Mouse (Mus musculus) megakaryocyte, adult 5-6 weeks (primary cell): ENCODE data around the gene Gm19668. TPM values are rescaled to one million over a fixed set of nuclear protein-coding genes. Genes with fewer than 3 reads are reported as not detected.
"Not testable (repeated sequence)": the region's sequence is repeated elsewhere in the genome, so short reads cannot be mapped to it uniquely, and the experiment has no call there.

ENCODE experiments used
- ATAC-seq: 2 replicates; pipeline ENCODE4 v1.8.0; 2016; ENCODE audit warnings: mild to moderate bottlenecking, inconsistent platforms; ENCODE audit not compliant: poor library complexity, severe bottlenecking
- total RNA-seq, 2 experiments: library from RNA; stranded (forward) in 1 of 2; stranded (reverse) in 1 of 2; fragments of 153-499, 151-499 nt in 1 of 2; fragments of 221-1000, 200-1000 nt in 1 of 2; gene quantifications; 2 replicates each; pipeline versions ENCODE4 v1.2.3 to v1.2.4; 2015 to 2017

Gene Gm19668
- total RNA-seq (2015): not detected in 2 replicates
- total RNA-seq (2017): not detected in 2 replicates

GRCm38 (mm10) chr10:77798921-77799508 is at the start of gene Gm19668:
Gene Gm19668, minus strand, starts transcription at chr10:77799133.
- no peak for ATAC-seq

DNA sequence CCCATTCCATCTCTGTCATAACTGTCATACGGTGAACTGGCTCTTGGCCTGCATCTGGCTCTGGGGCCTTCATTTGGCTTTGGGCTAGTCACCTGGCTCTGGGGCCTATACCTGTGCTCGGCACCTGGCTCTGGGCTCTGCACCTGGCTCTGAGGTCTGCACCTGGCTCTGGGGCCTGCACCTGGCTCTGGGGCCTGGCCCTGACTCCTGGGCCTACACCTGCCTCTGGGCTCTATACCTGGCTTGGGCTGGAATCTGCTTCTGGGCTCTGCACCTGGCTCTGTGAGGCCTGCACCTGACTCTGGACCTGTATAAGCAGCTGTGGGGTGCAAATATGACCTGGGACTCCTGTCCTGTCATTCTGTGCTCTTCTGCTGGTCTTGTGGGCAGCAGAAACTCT is 48.6 kb upstream of the Gm19668 start:
- no peak for ATAC-seq

- ATAC-seq: no peak
Observed at GRCm38 (mm10) chr10:77846961-77847360, 48.0 kb upstream of the Gm19668 start.

DNA sequence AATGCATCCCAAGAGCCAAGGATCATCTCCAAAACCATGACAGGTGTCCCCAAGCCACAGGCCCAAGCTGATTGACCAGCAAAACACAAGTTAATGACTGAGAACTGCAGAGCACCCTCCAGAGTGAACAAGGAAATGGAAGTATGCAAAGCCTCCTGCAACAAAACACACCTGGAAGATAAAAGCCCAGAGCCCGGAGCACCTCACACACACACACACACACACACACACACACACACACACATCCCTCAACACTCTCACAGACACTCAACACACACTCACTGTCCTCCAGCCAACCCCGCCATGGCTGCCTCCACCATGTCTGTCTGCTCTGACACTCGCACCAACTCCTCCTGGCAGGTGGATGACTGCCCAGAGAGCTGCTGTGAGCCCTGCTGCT is 47.6 kb upstream of the Gm19668 start, which contains the start of gene Gm36176:
Gene Gm36176, plus strand, starts transcription at position 301 of the 400 bp plus-strand sequence.
- no peak for ATAC-seq

GRCm38 (mm10) chr10:77839006-77839405 is 40.1 kb upstream of the Gm19668 start:
- no peak for ATAC-seq

DNA sequence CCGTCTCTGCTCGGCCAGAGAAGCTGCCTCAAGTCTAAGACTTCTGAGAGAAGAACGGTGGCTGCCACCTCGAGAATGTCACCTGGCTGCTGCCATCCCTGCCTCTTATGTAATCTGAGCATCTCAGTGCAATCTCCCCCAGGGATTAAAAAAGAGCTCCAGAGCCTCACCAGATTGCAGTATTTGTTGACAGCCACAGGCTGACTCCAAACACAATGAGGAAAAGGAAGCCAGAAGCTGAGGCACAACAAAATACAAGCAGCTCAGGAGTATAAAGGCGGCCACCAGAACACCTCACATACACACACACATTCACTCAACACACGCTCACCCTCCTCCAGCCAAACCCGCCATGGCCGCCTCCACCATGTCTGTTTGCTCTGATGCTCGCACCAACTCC is 36.7 kb upstream of the Gm19668 start, which contains the start of gene Krtap10-10:
Gene Krtap10-10, plus strand, starts transcription at position 301 of the 400 bp plus-strand sequence.
- no peak for ATAC-seq

DNA sequence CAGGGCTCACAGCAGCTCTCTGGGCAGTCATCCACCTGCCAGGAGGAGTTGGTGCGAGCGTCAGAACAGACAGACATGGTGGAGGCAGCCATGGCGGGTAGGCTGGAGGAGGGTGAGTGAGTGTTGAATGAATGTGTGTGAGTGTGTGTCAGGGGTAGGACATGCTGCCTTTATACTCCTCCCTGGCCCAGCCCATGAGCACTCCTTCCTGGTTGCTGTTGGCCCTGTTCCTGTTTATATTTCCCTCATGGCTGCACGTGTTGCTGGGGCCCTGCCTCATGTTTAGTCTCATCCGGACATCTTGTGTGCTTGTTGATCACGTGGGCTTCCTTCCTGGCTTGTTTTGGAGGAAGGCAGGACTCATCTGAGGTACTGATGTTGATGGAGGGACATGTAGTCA is 28.0 kb upstream of the Gm19668 start, which contains the start of gene Krtap10-4:
Gene Krtap10-4, minus strand, starts transcription at position 145 of the 400 bp plus-strand sequence.
- ATAC-seq: no peak

- ATAC-seq: no peak
Observed at GRCm38 (mm10) chr10:77819203-77819602, 20.3 kb upstream of the Gm19668 start.

- no peak for ATAC-seq
Observed at GRCm38 (mm10) chr10:77818523-77818922, 19.6 kb upstream of the Gm19668 start.

GRCm38 (mm10) chr10:77815514-77815913 is 16.6 kb upstream of the Gm19668 start:
- ATAC-seq: no peak

DNA sequence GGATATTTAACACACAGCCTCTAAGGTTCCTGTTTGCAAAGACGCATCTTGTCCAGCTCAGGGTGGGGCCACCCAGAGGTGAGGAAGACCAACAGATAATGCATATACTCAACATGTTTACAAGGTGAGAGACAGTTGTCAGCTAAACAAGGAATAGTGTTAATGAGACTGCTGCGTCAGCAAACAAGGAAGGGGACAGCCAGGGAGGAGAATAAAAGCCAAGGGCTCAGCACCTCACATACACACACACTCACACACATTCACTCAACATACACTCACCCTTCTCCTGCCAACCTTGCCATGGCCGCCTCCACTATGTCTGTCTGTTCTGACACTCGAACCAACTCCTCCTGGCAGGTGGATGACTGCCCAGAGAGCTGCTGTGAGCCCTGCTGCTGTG is 15.4 kb upstream of the Gm19668 start, which contains the start of gene Gm2696:
Gene Gm2696, plus strand, starts transcription at position 301 of the 400 bp plus-strand sequence.
- ATAC-seq: no peak

DNA sequence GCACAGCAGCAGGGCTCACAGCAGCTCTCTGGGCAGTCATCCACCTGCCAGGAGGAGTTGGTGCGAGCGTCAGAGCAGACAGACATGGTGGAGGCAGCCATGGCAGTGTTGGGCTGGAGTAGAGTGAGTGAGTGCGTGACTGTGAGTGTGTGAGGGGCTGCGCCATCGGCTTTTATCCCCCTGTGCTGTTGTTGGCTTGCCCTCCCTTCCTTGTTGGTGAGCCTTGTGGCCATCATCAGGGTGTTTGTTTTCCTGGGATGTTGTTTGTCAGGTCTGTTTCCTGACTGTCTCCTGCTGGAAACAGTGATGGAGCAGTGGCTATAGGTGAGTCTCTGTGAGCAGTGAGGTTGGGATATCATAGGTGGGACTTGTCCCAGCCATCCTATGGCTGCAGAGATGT is 12.8 kb upstream of the Gm19668 start, which contains the start of gene Gm9507:
Gene Gm9507, minus strand, starts transcription at position 101 of the 400 bp plus-strand sequence.
- no peak for ATAC-seq

DNA sequence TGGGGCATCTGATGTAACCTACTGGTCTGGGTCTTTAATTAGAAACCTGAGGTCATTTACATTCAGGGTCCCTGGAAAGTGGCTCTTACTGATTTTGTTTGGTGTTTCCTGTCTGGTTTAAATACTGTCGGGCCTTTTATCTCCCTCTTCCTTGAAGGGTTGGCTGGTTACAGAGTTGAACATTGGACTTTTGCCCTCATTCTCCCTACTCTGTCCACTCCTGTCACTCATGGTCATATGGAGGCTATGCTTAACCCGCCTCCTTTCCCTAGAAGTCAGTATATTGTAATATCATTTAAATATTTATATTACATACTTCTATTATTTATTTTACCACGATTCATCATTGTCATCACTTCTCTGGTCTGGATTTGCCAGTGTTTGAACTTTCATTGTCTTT is 5.2 kb upstream of the Gm19668 start:
- no peak for ATAC-seq

GRCm38 (mm10) chr10:77798164-77798920 is 591 bp downstream of the Gm19668 start:
- ATAC-seq: not testable (repeated sequence)

DNA sequence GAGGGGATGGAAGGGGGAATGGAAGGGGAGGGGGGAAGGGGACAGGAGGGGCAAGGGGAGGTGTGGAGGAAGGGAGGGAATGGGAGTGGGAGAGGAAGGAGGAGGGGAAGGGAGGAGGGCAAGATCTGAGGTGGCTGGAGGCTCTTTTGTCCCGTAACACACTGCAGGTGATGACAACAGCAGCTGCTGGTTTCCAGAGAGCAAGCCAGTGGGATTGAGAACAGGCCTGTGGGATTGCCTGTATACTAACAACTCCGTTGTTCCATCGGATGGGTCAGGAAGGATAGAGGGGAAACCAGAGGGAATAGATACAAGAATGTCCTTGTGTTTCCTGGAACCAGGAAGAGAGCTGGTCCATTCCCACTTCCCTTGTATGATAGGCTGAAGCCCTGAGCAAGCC is 1.3 kb downstream of the Gm19668 start:
- no peak for ATAC-seq

DNA sequence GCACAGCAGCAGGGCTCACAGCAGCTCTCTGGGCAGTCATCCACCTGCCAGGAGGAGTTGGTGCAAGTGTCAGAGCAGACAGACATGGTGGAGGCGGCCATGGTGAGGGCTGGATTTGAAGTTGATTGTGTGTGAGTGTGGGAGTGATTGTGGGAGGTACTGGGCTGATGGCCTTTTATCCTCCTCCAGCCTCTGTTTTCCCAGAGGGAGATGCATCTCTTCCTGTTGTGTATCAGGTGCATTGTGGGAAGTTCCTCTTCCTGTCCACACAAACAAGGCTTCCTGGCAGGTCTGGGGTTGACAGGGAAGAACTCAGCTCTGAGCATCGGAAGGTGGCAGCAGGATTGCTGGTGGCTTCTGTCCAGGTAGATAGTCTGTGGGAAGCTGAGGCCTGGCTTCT is 4.0 kb downstream of the Gm19668 start, which contains the start of gene Gm9639:
Gene Gm9639, minus strand, starts transcription at position 101 of the 400 bp plus-strand sequence.
- no peak for ATAC-seq

DNA sequence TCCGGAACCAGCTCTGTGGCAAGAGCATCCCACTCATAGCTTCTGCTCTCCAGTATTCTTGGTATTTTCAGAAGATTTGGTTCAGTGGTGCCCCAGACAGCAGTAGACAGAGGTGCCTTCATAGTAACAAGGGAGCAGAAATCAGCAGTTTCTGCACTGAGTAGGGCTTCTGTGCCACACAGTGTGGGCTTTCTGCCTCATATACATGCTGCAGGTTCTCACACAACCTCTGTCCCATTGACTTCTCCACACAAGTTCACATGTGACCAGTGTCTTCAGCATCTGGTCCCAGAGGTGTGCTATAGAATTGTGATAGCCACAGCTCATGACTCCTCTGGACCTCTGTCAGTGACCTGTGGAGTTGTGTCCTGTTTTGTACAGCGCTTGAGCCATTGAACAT is 10.3 kb downstream of the Gm19668 start:
- ATAC-seq: no peak

- ATAC-seq: not testable (repeated sequence)
Observed at GRCm38 (mm10) chr10:77787876-77788275, 11.1 kb downstream of the Gm19668 start, which contains the start of gene Gm7137. Gene Gm7137, minus strand, starts transcription at chr10:77788200.

- not testable (repeated sequence) for ATAC-seq
Observed at GRCm38 (mm10) chr10:77783396-77783795, 15.5 kb downstream of the Gm19668 start.

DNA sequence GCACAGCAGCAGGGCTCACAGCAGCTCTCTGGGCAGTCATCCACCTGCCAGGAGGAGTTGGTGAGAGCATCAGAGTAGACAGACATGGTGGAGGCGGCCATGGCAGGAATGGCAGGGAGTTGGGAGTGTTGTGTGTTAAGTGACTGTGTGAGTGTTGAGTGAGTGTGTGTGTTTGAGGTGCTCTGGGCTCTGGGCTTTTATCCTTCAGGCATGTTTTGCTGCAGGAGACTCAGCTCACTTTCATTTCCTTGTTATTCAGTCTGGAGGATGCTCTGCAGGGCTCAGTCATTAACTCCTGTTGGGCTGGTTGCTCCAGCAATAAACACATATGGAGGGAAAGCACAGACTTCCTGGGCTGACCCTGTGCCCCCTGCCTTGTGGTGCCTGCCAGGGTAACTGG is 16.5 kb downstream of the Gm19668 start, which contains the start of gene Gm3250:
Gene Gm3250, minus strand, starts transcription at position 101 of the 400 bp plus-strand sequence.
- not testable (repeated sequence) for ATAC-seq

DNA sequence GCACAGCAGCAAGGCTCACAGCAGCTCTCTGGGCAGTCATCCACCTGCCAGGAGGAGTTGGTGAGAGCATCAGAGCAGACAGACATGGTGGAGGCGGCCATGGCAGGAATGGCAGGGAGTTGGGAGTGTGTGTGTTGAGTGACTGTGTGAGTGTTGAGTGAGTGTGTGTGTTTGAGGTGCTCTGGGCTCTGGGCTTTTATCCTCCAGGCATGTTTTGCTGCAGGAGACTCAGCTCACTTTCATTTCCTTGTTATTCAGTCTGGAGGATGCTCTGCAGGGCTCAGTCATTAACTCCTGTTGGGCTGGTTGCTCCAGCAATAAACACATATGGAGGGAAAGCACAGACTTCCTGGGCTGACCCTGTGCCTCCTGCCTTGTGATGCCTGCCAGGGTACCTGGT is 22.1 kb downstream of the Gm19668 start, which contains the start of gene Gm7138:
Gene Gm7138, minus strand, starts transcription at position 101 of the 400 bp plus-strand sequence.
- not testable (repeated sequence) for ATAC-seq
